Mouse (Mus musculus) gastrocnemius, postnatal 25 days (tissue): Measurements from ENCODE around the gene Hs3st3a1. TPM values are rescaled to one million over a fixed set of nuclear protein-coding genes. Genes with fewer than 3 reads are reported as not detected.

Experiments used
- DNase-seq: peaks from one replicate; pipeline ENCODE4 v3.0.0; 2022
- total RNA-seq, 2 experiments: library from RNA; stranded (reverse); gene quantifications; 1 replicate in 1 of 2; 2 replicates in 1 of 2; pipeline ENCODE4 v1.2.3; 2021

Hs3st3a1 gene
- total RNA-seq, 2 experiments from 2014 or later, result 0.21 to 0.49 TPM

GRCm38 (mm10) chr11:64558282-64558681, 123.2 kb downstream of the Hs3st3a1 start:
- no peak for DNase-seq

- DNase-seq, result no peak
Observed at GRCm38 (mm10) chr11:64559388-64559787, 124.3 kb downstream of the Hs3st3a1 start.

GRCm38 (mm10) chr11:64560471-64560870, 125.3 kb downstream of the Hs3st3a1 start:
- no peak for DNase-seq

GRCm38 (mm10) chr11:64562771-64563170, 127.6 kb downstream of the Hs3st3a1 start:
- no peak for DNase-seq

Other genes with a start within 250 kb of the Hs3st3a1 start
- not detected for gene F930015N05Rik, start 1.3 kb downstream of the Hs3st3a1 start, total RNA-seq